Mouse (Mus musculus): ENCODE data around the gene Gm10577.

DNA sequence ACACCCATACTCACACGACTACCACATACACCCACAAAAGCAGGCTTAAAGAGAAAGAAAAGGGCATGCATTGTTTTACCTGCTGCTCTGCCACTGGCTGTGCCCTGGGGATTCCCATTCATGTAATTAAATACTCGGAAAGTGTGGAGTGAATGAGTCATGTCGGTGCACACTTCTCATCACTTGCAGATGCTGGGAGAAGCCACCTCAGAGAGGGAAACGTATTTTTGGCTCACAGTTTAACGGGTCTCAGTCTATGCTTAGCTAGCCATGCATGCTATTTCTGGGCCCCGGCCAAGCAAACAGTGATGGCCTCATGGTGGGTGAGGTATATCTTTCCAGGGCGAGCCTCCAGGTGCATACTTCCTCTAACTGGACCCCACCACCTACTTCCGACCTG is 21.6 kb downstream of the Gm10577 start:
- no peak for TF ChIP-seq CTCF (IDR thresholded peaks at IDR 0.05; ENCODE audit: low read depth)
- no peak for TF ChIP-seq EP300 (IDR thresholded peaks at IDR 0.05; ENCODE audit: low read depth)

Data from liver, embryonic 14.5 days (tissue).